Mouse (Mus musculus) embryonic facial prominence, embryonic 15.5 days (tissue): ENCODE data around the gene Bmt2. TPM values are rescaled to one million over a fixed set of nuclear protein-coding genes. Genes with fewer than 3 reads are reported as not detected.

ENCODE experiments used
- ATAC-seq: fragments of 200-750 bp; cut with Nextera tagmentation; 2 replicates; pipeline ENCODE4 v1.8.0; 2017; ENCODE audit warnings: low read depth, moderate TSS enrichment; ENCODE audit not compliant: insufficient number of reproducible peaks, low FRiP score, low TSS enrichment
- H3K27ac ChIP-seq: fragments of 300-500 bp; sonication (generic); replicated peaks from 2 replicates; pipeline ENCODE4 v1.5.1; 2015; ENCODE audit warnings: mild to moderate bottlenecking, inconsistent platforms
- H3K27me3 ChIP-seq: fragments of 300-500 bp; sonication (generic); 2 replicates; pipeline ENCODE4 v1.6.1; 2015; ENCODE audit warnings: inconsistent platforms
- H3K36me3 ChIP-seq: fragments of 300-500 bp; sonication (generic); 2 replicates; pipeline ENCODE4 v1.6.1; 2015; ENCODE audit warnings: mild to moderate bottlenecking, inconsistent platforms
- H3K4me1 ChIP-seq: fragments of 300-500 bp; sonication (generic); 2 replicates; pipeline ENCODE4 v1.6.1; 2015; ENCODE audit warnings: inconsistent platforms
- H3K4me2 ChIP-seq: fragments of 300-500 bp; sonication (generic); replicated peaks from 2 replicates; pipeline ENCODE4 v1.6.1; 2015; ENCODE audit warnings: mild to moderate bottlenecking, inconsistent platforms
- H3K4me3 ChIP-seq: fragments of 300-500 bp; sonication (generic); replicated peaks from 2 replicates; pipeline ENCODE4 v1.5.1; 2015; ENCODE audit warnings: mild to moderate bottlenecking, inconsistent platforms
- H3K9ac ChIP-seq: fragments of 300-500 bp; sonication (generic); 2 replicates; pipeline ENCODE4 v1.6.1; 2015; ENCODE audit warnings: inconsistent platforms
- H3K9me3 ChIP-seq: fragments of 300-500 bp; sonication (generic); replicated peaks from 2 replicates; pipeline ENCODE4 v1.6.1; 2016; ENCODE audit warnings: inconsistent platforms
- WGBS: fragments of 180-500 bp; shearing (Covaris S2); methylation state at CpG from one replicate; pipeline ENCODE4 v1.1.7; 2015; 5-methylcytosine and 5-hydroxymethylcytosine counted together
- polyA plus RNA-seq: library from polyadenylated mRNA; unstranded; fragments of >200 nt; fragmentation: Nextera tagmentation; extraction: Ambion mirVana; gene quantifications from 2 replicates; pipeline ENCODE4 v1.2.1, GENCODE M21; 2015

Bmt2 gene
- polyA plus RNA-seq, 1 experiment from 2014 or later, result 15.6 TPM

DNA sequence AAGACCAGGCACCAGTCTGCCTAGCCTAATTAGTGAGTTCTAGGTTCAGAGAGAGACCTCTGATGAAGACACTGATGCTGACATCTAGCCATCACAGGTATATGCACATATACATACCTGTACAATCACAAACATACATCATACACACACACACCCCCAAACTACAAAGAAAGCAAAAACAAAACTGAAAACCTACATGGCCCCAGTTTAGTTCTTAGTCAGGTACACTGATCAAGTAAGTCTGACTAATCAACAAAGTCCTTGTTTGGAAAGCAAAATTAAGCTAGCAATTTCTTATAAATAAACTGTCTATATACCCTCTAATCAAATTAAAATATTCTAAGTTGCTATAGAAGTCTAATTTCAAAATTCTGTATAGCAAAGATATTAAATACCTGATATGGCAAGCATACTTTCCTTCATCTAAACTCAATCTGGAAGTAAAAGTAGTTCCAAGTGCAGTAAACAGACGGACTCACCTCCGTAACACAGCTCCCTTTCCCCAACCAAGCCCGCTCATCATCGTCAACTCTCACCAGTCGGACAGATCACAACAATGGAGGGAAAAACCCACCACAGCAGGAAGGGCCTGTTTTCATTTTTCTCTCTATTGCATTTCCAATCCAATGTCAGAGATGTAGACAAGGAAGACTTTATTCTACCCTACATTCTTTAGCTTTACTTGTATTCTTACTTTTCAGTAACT lies 3.0 kb downstream of the Bmt2 start:
- no peak for ATAC-seq
- 87% methylated on average over 5 of the region's 5 CpGs for WGBS
- H3K27ac ChIP-seq, result no peak overlapping the region
- no peak overlapping the region for H3K4me2 ChIP-seq
- no peaks in the 10 kb centered on the region for H3K36me3 ChIP-seq
- no peaks in the 10 kb centered on the region for H3K9me3 ChIP-seq
- H3K9ac ChIP-seq, result no peak overlapping the region
- 0 out of 2 replicates have a peak, but pooled peaks cover 4% of the 10 kb centered on the region for H3K4me1 ChIP-seq
- no peaks in the 10 kb centered on the region for H3K27me3 ChIP-seq
- no peak overlapping the region for H3K4me3 ChIP-seq

DNA sequence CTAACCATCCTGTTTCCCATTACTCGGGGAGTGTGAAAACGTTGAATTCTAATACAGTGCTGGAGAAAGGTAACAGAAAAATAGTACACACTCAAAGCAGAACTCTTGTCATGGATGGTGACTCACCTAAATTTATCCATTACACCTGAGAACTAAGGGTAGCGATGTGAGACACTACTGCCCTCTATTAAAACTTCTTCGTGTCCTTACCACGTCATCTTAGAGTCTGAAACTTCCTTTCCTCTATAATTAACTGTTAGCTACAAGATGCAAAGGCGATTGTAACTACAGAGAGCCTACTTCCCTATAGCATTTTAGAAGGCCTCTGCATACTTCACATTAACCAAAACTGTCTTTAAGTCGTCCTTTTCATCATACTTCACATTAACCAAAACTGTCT lies 12.1 kb downstream of the Bmt2 start:
- Histone ChIP-seq H3K4me2 (no peak overlapping the region), H3K4me1 (no peaks in the 10 kb centered on the region), H3K27me3 (no peaks in the 10 kb centered on the region), H3K9me3 (no peaks in the 10 kb centered on the region), H3K36me3 (peaks cover 10% of the 10 kb centered on the region; the same call in 1 of the 2 replicates), H3K27ac (no peak overlapping the region), H3K9ac (no peak overlapping the region), H3K4me3 (no peak overlapping the region)
- no peak for ATAC-seq
- WGBS, result 78% methylated on average over 7 of the region's 7 CpGs

DNA sequence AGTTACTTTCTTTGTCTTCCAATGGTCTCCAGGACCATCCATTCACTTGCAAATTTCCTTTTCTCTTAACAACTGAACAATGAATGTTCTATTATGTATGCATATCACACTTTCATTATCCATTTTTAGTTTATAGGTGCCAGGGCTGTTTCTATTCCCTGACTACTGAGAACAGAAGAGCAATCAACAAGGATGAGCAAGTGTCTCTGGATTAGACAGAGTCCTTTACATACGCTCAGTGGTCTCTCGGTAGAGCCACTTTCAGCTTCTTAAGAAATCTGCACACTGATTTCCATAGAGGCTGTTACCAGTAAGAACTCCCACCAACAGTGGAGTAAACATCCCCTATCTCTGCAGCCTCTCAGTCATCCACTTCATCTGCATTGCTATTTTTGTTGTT lies 19.8 kb downstream of the Bmt2 start:
- Histone ChIP-seq H3K27me3 (no peaks in the 10 kb centered on the region), H3K4me2 (no peak overlapping the region), H3K9ac (no peak overlapping the region), H3K4me3 (no peak overlapping the region), H3K36me3 (peaks cover 18% of the 10 kb centered on the region; the same call in 1 of the 2 replicates), H3K4me1 (no peaks in the 10 kb centered on the region), H3K27ac (no peak overlapping the region), H3K9me3 (no peaks in the 10 kb centered on the region)
- no peak for ATAC-seq
- WGBS, result 91% methylated on average over 2 of the region's 2 CpGs

DNA sequence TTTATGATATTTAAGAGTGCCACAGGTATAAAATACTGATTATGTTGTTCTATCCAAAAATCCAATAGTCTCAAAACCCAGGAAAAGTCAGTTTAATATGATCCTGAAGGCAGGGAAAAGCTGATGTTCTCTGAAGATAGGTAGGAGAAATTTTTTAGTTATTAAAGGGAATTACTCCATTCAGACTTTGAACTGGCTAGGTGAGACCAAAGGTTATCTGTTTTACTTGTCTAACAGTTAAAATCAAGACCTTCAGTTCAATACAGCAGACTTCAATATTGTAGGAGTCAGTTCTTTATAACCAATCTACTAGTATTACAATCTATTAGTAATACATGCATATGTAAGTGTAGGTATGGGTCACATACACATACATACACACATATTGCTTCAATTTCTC lies 23.7 kb downstream of the Bmt2 start:
- no peak overlapping the region for H3K27ac ChIP-seq
- no peaks in the 10 kb centered on the region for H3K9me3 ChIP-seq
- peaks cover 11% of the 10 kb centered on the region; the same call in 1 of the 2 replicates for H3K36me3 ChIP-seq
- H3K4me1 ChIP-seq, result no peaks in the 10 kb centered on the region
- ATAC-seq, result no peak
- H3K9ac ChIP-seq, result no peak overlapping the region
- no peaks in the 10 kb centered on the region for H3K27me3 ChIP-seq
- H3K4me3 ChIP-seq, result no peak overlapping the region
- H3K4me2 ChIP-seq, result no peak overlapping the region

DNA sequence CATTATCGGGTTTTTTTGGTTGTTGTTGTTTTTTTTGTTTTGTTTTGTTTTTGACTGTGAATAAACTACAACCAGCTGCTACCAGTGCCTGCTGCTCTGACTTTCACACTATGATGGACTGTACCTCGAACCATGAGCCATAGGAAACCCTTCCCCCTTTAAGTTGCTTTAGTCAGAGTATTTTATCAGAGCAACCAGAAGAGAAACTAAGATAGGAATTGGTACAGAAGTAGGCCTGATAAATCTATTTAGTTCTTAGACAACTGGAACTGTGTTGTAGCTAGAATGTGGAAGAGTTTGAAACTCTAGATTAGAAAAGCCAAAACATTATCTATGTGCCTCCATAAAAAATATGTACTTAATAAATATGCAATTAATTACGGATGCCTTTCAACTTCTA lies 25.5 kb downstream of the Bmt2 start:
- Histone ChIP-seq H3K36me3 (peaks cover 16% of the 10 kb centered on the region; the same call in 1 of the 2 replicates), H3K4me3 (no peak overlapping the region), H3K4me1 (no peaks in the 10 kb centered on the region), H3K9ac (no peak overlapping the region), H3K27me3 (no peaks in the 10 kb centered on the region), H3K27ac (no peak overlapping the region), H3K4me2 (no peak overlapping the region), H3K9me3 (no peaks in the 10 kb centered on the region)
- 95% methylated on average over 3 of the region's 3 CpGs for WGBS
- ATAC-seq, result no peak

DNA sequence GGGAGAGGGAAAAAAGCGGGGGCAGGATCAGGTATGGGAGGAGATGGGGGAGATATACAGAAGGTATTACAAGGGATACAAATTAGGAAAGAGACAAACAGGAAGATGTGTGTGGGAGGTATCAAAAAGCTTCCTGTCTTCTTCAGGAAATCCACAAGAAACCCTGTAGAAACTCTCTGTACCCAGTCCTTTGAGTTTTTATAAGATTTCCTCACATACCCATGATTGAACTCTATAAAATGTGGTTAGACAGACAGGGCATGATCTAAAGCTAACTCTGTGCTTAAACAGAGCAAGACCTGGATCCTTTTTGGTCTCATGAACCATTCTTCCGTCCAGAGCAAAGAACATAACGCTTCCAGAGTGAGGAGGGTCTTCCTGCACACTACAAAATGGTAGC lies 26.9 kb downstream of the Bmt2 start:
- no peaks in the 10 kb centered on the region for H3K9me3 ChIP-seq
- WGBS, result 96% methylated on average over 3 of the region's 3 CpGs
- H3K4me2 ChIP-seq, result no peak overlapping the region
- no peak for ATAC-seq
- H3K4me1 ChIP-seq, result no peaks in the 10 kb centered on the region
- H3K27me3 ChIP-seq, result no peaks in the 10 kb centered on the region
- H3K36me3 ChIP-seq, result peaks cover 16% of the 10 kb centered on the region; the same call in 1 of the 2 replicates
- H3K9ac ChIP-seq, result no peak overlapping the region
- no peak overlapping the region for H3K27ac ChIP-seq
- H3K4me3 ChIP-seq, result no peak overlapping the region

DNA sequence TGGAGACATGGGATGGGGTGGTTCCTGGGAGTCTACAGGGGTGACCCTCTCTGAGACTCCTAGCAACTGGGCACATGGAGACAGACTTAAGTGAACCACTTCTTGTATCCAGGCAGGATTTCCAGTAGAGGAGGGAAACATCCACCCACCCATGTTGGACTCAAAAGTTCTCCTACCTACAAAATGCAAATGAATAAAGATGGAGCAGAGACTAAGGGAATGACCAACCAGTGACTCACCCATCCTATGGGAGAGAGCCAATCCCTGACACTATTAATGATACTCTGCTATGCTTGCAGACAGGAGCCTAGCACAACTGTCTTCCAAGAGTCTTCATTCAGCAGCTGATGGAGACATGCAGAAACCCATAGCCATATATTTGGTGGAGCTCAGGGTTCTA lies 29.5 kb downstream of the Bmt2 start:
- Histone ChIP-seq H3K4me2 (no peak overlapping the region), H3K27ac (no peak overlapping the region)
- ATAC-seq, result no peak

DNA sequence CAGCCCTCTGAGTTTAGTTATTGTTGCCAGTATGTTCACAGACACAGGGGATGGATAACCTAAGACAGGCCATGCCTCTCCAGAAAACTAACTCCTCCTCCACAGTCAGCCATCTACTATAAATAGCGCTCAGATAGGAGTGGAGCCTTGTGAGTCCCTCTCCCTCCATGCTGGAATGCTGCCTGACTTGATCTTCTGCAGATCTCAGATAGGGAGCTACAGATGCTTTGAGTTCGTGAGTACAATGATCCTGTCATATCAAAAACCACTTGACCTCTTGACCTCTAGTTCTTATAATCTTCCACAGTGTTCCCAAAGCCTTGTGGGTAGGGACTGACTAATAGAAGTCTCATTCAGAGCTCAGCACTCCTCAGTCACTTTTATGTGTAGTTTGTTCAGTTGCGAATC lies 41.2 kb downstream of the Bmt2 start:
- H3K27me3 ChIP-seq, result no peaks in the 10 kb centered on the region
- no peak for ATAC-seq
- H3K27ac ChIP-seq, result no peak overlapping the region
- 58% methylated on average over 3 of the region's 3 CpGs for WGBS
- H3K4me3 ChIP-seq, result no peak overlapping the region
- H3K4me2 ChIP-seq, result no peak overlapping the region
- no peaks in the 10 kb centered on the region for H3K9me3 ChIP-seq
- H3K4me1 ChIP-seq, result no peaks in the 10 kb centered on the region
- H3K9ac ChIP-seq, result no peak overlapping the region
- H3K36me3 ChIP-seq, result peaks cover 13% of the 10 kb centered on the region

More for the DNA sequence above, 29.5 kb downstream of the Bmt2 start:
- Histone ChIP-seq H3K9ac (no peak overlapping the region), H3K4me3 (no peak overlapping the region), H3K36me3 (peaks cover 16% of the 10 kb centered on the region; the same call in 1 of the 2 replicates), H3K9me3 (no peaks in the 10 kb centered on the region), H3K27me3 (no peaks in the 10 kb centered on the region), H3K4me1 (no peaks in the 10 kb centered on the region)

DNA sequence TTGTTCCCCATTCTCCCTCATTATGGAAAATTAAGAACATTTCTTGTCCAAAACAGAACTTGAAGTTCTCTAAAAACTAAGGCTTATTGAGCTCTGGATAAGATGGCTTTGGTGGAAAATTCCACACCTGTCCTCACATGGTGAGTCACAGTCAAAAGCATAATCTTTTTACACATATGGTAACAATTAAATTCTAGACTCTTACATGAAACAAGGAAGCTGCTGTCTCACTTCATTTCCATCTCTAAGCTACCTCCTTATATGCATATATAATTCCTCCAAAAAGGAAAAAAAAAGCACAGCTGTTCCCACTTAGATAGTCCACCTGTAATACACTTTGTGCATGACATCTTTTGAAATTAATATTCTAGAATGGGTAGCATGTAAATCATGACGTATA lies 45.2 kb downstream of the Bmt2 start:
- no peaks in the 10 kb centered on the region for H3K4me1 ChIP-seq
- no peak overlapping the region for H3K4me2 ChIP-seq
- H3K9me3 ChIP-seq, result no peaks in the 10 kb centered on the region
- no peak overlapping the region for H3K27ac ChIP-seq
- H3K4me3 ChIP-seq, result no peak overlapping the region
- no peak for ATAC-seq
- H3K9ac ChIP-seq, result no peak overlapping the region
- WGBS, result 53% methylated on average over 1 of the region's 1 CpGs
- no peaks in the 10 kb centered on the region for H3K27me3 ChIP-seq
- H3K36me3 ChIP-seq, result peaks cover 6% of the 10 kb centered on the region; the same call in 1 of the 2 replicates

DNA sequence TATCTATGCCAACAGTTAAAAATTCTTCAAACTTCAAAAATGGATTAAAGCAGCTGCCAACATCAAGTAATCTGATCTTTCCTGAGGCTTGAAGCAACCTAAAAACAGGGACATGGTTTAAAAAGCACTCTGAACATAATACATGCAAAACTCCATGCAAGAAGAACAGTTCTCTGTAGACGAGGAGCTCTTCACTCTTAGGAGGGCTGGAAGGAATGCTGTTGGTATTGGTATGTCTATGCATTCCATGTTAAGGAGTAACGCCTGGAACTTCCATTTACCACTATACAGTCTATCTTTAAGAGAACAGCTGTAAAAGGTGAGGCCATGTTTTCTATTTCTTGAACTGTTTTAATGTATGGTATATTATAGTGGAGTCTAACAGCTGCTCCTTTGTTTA lies 47.2 kb downstream of the Bmt2 start:
- peaks cover 6% of the 10 kb centered on the region; the same call in 1 of the 2 replicates for H3K36me3 ChIP-seq
- no peak overlapping the region for H3K4me2 ChIP-seq
- H3K9me3 ChIP-seq, result no peaks in the 10 kb centered on the region
- H3K4me1 ChIP-seq, result no peaks in the 10 kb centered on the region
- no peak overlapping the region for H3K4me3 ChIP-seq
- ATAC-seq, result no peak
- H3K9ac ChIP-seq, result no peak overlapping the region
- H3K27me3 ChIP-seq, result no peaks in the 10 kb centered on the region
- H3K27ac ChIP-seq, result no peak overlapping the region
- 34% methylated on average over 2 of the region's 2 CpGs for WGBS

DNA sequence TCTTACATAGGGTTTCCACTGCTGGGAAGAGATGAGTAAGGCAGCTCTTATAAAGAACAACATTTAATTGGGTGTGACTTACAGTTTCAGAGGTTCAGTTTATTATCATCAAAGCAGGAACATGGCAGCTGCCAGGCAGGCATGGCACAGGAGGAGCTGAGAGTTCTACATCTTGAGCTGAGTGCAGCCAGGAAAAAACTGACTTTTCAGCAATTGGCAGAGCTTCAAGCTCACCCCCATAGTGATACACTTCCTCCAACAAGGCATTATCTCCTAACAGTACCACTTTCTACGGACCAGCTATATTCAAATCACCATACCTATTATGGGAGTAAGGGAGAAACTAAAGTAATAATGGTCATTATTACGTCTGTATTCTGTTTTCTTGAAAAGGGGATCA lies 58.1 kb downstream of the Bmt2 start:
- no peaks in the 10 kb centered on the region for H3K27me3 ChIP-seq
- no peak overlapping the region for H3K4me3 ChIP-seq
- no peak overlapping the region for H3K4me2 ChIP-seq
- no peak for ATAC-seq
- no peak overlapping the region for H3K9ac ChIP-seq
- H3K9me3 ChIP-seq, result no peaks in the 10 kb centered on the region
- no peaks in the 10 kb centered on the region for H3K36me3 ChIP-seq
- 86% methylated on average over 2 of the region's 2 CpGs for whole genome bisulfite sequencing
- H3K27ac ChIP-seq, result no peak overlapping the region
- no peaks in the 10 kb centered on the region for H3K4me1 ChIP-seq

DNA sequence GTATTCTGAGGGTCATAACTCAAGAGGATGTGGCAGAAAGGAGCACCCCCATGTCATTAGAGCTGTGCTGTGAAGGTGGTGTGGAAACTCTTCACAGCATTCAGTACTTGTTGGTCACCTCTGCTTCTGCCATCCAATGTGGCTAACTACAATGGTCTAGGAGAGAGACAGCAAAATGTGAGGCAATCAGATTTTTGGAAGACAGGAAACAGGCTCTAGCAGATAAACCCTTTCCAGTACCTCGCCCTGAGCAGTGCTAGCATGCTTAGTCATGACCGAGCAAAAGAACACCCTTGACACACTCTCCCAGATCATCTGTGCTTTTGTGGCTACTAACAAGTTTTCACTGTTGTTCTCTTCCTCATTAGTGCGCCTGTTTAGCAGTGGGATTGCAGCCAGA lies 60.7 kb downstream of the Bmt2 start:
- Histone ChIP-seq H3K4me3 (no peak overlapping the region), H3K4me1 (no peaks in the 10 kb centered on the region), H3K9ac (no peak overlapping the region), H3K27me3 (no peaks in the 10 kb centered on the region), H3K9me3 (no peaks in the 10 kb centered on the region), H3K4me2 (no peak overlapping the region), H3K36me3 (no peaks in the 10 kb centered on the region), H3K27ac (no peak overlapping the region)
- ATAC-seq, result no peak
- WGBS, result 85% methylated on average over 3 of the region's 3 CpGs
